Mouse (Mus musculus) forebrain, postnatal 0 days (tissue): ENCODE measurements at regions not wholly inside any gene's neighbourhood (a gene's known extent, or its start where the extent isn't known, plus 50 kb on each side); places are given as distances from the start of the nearest gene placed in this dataset.

Source experiments
- ATAC-seq: fragments of 200-750 bp; cut with Nextera tagmentation; 2 replicates; pipeline ENCODE4 v1.8.0; 2017; ENCODE audit warnings: mild to moderate bottlenecking, moderate library complexity
- DNase-seq: peaks from one replicate; pipeline ENCODE4 v3.0.0-alpha.2; 2015
- H3K27ac ChIP-seq: fragments of 300-500 bp; sonication (generic); 2 replicates; pipeline ENCODE4 v1.5.1; 2014; ENCODE audit warnings: low read depth, mild to moderate bottlenecking, antibody characterized with exemption, low read length, moderate library complexity, mixed read lengths
- H3K27me3 ChIP-seq: fragments of 300-500 bp; sonication (generic); 2 replicates; pipeline ENCODE4 v1.6.1; 2014; ENCODE audit warnings: mild to moderate bottlenecking, low read length, mixed read lengths; ENCODE audit not compliant: insufficient read depth
- H3K36me3 ChIP-seq: fragments of 300-500 bp; sonication (generic); 2 replicates; pipeline ENCODE4 v1.6.1; 2014; ENCODE audit warnings: mild to moderate bottlenecking, moderate library complexity; ENCODE audit not compliant: insufficient read depth
- H3K4me1 ChIP-seq: fragments of 300-500 bp; sonication (generic); 2 replicates; pipeline ENCODE4 v1.6.1; 2014; ENCODE audit warnings: antibody characterized with exemption; ENCODE audit not compliant: insufficient read depth
- H3K4me2 ChIP-seq: fragments of 300-500 bp; sonication (generic); 2 replicates; pipeline ENCODE4 v1.6.1; 2014; ENCODE audit warnings: low read depth, mild to moderate bottlenecking, moderate library complexity
- H3K4me3 ChIP-seq: fragments of 300-500 bp; sonication (generic); 2 replicates; pipeline ENCODE4 v1.5.1; 2014; ENCODE audit warnings: low read depth, low read length, mixed read lengths
- H3K9ac ChIP-seq: fragments of 300-500 bp; sonication (generic); 2 replicates; pipeline ENCODE4 v1.6.1; 2014; ENCODE audit warnings: mild to moderate bottlenecking
- H3K9me3 ChIP-seq: fragments of 300-500 bp; sonication (generic); 2 replicates; pipeline ENCODE4 v1.6.1; 2016; ENCODE audit warnings: low read length
- CTCF ChIP-seq: sonication (generic); IDR thresholded peaks from 2 replicates; pipeline ENCODE4 v1.5.1; 2016; ENCODE audit warnings: antibody characterized with exemption, control low read depth, low read depth
- WGBS: fragments of 180-500 bp; shearing (Covaris S2); extraction: QIAGEN DNeasy Blood & Tissue Kit; methylation state at CpG from one replicate; pipeline ENCODE4 v1.1.7; 2014; 5-methylcytosine and 5-hydroxymethylcytosine counted together

DNA sequence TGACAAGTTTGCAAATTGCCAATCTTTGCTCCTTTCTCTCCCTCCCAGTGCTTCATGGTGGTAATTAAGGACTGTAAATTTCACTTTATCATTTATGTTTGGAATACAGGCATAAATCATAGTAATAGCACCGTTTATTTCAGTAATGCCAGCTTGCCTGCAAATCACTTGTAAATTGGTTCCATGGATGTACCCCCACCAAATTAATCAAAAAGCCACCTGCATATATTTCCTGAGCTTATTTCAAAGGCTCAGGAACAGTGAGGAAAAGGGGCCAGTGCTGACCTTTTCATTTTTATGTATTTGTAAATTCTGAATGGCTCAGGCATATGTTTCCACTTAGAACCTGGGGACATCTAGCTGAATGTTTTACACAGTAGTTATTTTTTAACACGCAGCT lies 115.0 kb downstream of the D3Ertd751e start:
- no peak for ATAC-seq

DNA sequence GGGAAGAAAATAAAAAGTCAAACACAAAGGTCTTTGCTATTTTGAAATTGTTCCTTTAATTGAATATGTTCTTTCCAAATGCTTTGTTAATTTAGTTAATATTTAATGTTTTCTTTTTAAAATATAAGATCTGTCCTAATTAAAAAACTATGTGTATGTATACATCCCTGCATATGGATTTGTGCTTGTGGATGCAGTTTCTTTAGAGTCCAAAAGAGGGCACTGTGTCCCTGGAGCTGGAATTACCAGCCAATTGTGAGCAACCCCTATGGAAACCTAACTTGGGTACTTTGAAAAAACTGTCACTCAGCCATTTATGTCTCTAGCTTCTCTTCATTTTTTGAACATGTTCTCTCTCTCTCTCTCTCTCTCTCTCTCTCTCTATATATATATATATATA lies 120.3 kb downstream of the D3Ertd751e start:
- no peak for ATAC-seq
- Histone ChIP-seq H3K4me2 (no peak overlapping the region), H3K4me3 (no peak overlapping the region), H3K9ac (no peak overlapping the region), H3K27ac (no peak overlapping the region), H3K4me1 (no peaks in the 10 kb centered on the region), H3K9me3 (no peaks in the 10 kb centered on the region), H3K36me3 (no peaks in the 10 kb centered on the region), H3K27me3 (no peaks in the 10 kb centered on the region)
- no peak for DNase-seq
- TF ChIP-seq CTCF: no peak

More for the DNA sequence above, 115.0 kb downstream of the D3Ertd751e start:
- Histone ChIP-seq H3K36me3 (no peaks in the 10 kb centered on the region), H3K4me2 (no peak overlapping the region), H3K4me1 (no peaks in the 10 kb centered on the region), H3K4me3 (no peak overlapping the region), H3K27ac (no peak overlapping the region), H3K27me3 (no peaks in the 10 kb centered on the region), H3K9me3 (no peaks in the 10 kb centered on the region), H3K9ac (no peak overlapping the region)
- 64% methylated on average over 2 of the region's 2 CpGs for WGBS
- no peak for DNase-seq
- no peak for TF ChIP-seq CTCF

DNA sequence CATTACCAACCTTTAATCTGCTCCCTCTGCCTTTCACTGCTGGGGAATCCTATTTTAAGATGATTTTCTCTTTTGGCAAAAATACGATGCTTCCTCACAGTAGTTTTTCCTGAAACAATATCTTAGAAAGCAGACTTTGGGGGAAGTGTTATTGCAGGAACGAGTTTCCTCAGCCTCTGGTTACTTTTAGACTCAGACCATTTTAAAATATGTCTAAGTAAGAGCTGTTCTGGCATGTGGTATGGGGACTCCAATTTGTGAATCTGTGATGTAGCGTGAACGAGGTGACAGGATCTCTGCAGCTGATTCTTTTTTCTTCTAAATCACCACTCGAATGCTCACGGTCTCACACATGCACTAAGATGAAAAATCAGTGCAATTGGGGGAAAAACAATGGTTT lies 166.5 kb downstream of the D3Ertd751e start:
- TF ChIP-seq CTCF: no peak
- Histone ChIP-seq H3K4me2 (no peak overlapping the region), H3K27me3 (no peaks in the 10 kb centered on the region), H3K36me3 (no peaks in the 10 kb centered on the region), H3K4me3 (no peak overlapping the region), H3K9ac (no peak overlapping the region), H3K4me1 (no peaks in the 10 kb centered on the region), H3K27ac (no peak overlapping the region), H3K9me3 (no peaks in the 10 kb centered on the region)
- no peak; the same call in 1 of the 2 replicates for ATAC-seq
- WGBS: 70% methylated on average over 6 of the region's 6 CpGs
- peak; percentile 10 for DNase-seq

DNA sequence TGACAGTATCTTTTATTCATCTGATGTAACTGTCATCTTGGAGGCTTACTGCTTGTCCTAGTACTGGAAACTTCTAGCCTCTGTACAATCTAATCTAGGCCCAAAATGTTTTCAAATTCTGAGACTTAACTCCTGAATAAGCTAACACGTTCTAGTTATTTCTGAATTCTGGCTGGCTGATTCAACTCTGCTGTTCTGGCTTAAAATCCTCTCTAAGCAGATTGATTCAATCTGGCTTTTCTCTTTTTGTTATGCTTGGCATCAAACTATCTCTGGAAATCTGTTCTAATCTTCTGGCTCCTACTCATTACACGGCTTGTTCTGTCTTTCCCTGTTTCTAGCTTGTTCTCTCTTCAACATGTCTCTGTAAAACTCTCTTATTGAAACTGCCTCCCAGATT lies 170.8 kb downstream of the D3Ertd751e start:
- H3K4me2 ChIP-seq: no peak overlapping the region
- 51% methylated on average over 2 of the region's 2 CpGs for WGBS
- H3K4me1 ChIP-seq: no peaks in the 10 kb centered on the region
- TF ChIP-seq CTCF: no peak
- ATAC-seq (peak; percentile 59), DNase-seq (peak; percentile 26)
- no peaks in the 10 kb centered on the region for H3K36me3 ChIP-seq
- no peak overlapping the region for H3K27ac ChIP-seq
- no peaks in the 10 kb centered on the region for H3K27me3 ChIP-seq
- no peak overlapping the region for H3K9ac ChIP-seq
- no peaks in the 10 kb centered on the region for H3K9me3 ChIP-seq
- no peak overlapping the region for H3K4me3 ChIP-seq

GRCm38 (mm10) chr3:41939843-41940242 lies 197.4 kb downstream of the D3Ertd751e start:
- TF ChIP-seq CTCF: peak; percentile 66
- ATAC-seq (peak; percentile 74), DNase-seq (peak; percentile 63)
- no peak overlapping the region for H3K4me2 ChIP-seq
- WGBS: 29% methylated on average over 4 of the region's 4 CpGs
- no peak overlapping the region for H3K9ac ChIP-seq
- no peak overlapping the region for H3K4me3 ChIP-seq
- no peaks in the 10 kb centered on the region for H3K9me3 ChIP-seq
- H3K27me3 ChIP-seq: no peaks in the 10 kb centered on the region
- no peaks in the 10 kb centered on the region for H3K36me3 ChIP-seq
- H3K4me1 ChIP-seq: no peaks in the 10 kb centered on the region
- no peak overlapping the region for H3K27ac ChIP-seq

DNA sequence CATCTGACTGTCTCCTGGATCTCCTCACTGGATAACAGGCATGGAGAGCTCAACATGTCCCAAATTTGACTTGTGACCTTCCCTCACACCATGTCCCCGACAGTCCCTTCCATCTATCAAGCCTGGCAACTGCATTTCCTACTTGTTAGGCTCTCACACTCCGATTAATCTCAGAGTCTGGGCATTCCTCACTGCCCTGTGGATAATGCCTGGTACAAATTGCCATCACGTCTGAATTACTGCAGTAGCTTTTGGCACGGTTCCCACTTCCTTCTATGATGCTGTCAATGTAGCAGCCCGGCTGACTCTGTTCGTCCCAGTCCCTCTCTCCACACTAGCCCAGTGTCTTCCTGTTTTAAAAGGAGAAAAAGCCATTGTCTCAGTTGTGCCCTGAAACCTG lies 200.6 kb downstream of the D3Ertd751e start:
- no peaks in the 10 kb centered on the region for H3K27me3 ChIP-seq
- no peaks in the 10 kb centered on the region for H3K4me1 ChIP-seq
- no peak overlapping the region for H3K4me2 ChIP-seq
- no peak for TF ChIP-seq CTCF
- no peaks in the 10 kb centered on the region for H3K36me3 ChIP-seq
- DNase-seq: peak; percentile 39
- H3K4me3 ChIP-seq: no peak overlapping the region
- no peak overlapping the region for H3K27ac ChIP-seq
- H3K9me3 ChIP-seq: no peaks in the 10 kb centered on the region
- no peak overlapping the region for H3K9ac ChIP-seq
- WGBS: 17% methylated on average over 6 of the region's 6 CpGs
- ATAC-seq: peak; percentile 65

GRCm38 (mm10) chr3:41949404-41949803 lies 207.0 kb downstream of the D3Ertd751e start:
- Histone ChIP-seq H3K9me3 (no peaks in the 10 kb centered on the region), H3K4me2 (no peak overlapping the region), H3K27ac (no peak overlapping the region), H3K4me3 (no peak overlapping the region), H3K36me3 (no peaks in the 10 kb centered on the region), H3K9ac (no peak overlapping the region), H3K4me1 (no peaks in the 10 kb centered on the region), H3K27me3 (no peaks in the 10 kb centered on the region)
- ATAC-seq (no peak), DNase-seq (no peak)
- 89% methylated on average over 2 of the region's 2 CpGs for WGBS
- no peak for TF ChIP-seq CTCF

- no peaks in the 10 kb centered on the region for H3K4me1 ChIP-seq
- no peaks in the 10 kb centered on the region for H3K27me3 ChIP-seq
- no peak for DNase-seq
- ATAC-seq: no peak
- TF ChIP-seq CTCF: no peak
- no peak overlapping the region for H3K9ac ChIP-seq
- H3K36me3 ChIP-seq: no peaks in the 10 kb centered on the region
- H3K9me3 ChIP-seq: no peaks in the 10 kb centered on the region
- 34% methylated on average over 3 of the region's 3 CpGs for WGBS
- no peak overlapping the region for H3K4me3 ChIP-seq
- H3K27ac ChIP-seq: no peak overlapping the region
- no peak overlapping the region for H3K4me2 ChIP-seq
These were observed 215.0 kb downstream of the D3Ertd751e start for GRCm38 (mm10) chr3:41957385-41957784.
